In genomic region chr2:27476303-27477192, GRCm38 (mm10) we compare ENCODE assay signal across 8 mouse cellular contexts. TPM values are rescaled to one million over a fixed set of nuclear protein-coding genes. Genes with fewer than 3 reads are reported as not detected.
DNase-seq lines count a peak whose midpoint lies in the region; ATAC-seq and TF ChIP-seq lines count a peak whose summit lies in the region.

No protein-coding gene starts in this region.

- H3K36me3 ChIP-seq in thymus, adult 2 months (ENCODE audit: control insufficient read depth, insufficient read depth, low read length), result no peaks in the 10 kb centered on the region
- H3K36me3 ChIP-seq in embryonic facial prominence, embryonic 14.5 days (ENCODE audit: control insufficient read depth, insufficient read depth, low read length), result no peaks in the 10 kb centered on the region
- H3K36me3 ChIP-seq in hindbrain, embryonic 16.5 days (ENCODE audit: control insufficient read depth, insufficient read depth, low read length), result no peaks in the 10 kb centered on the region
- H3K36me3 ChIP-seq in lung, postnatal 0 days (ENCODE audit: insufficient read depth, low read length), result no peaks in the 10 kb centered on the region

- TF ChIP-seq POLR2A in thymus, adult 2 months (IDR thresholded peaks at IDR 0.05; ENCODE audit: control insufficient read depth, extremely low read depth, insufficient read depth, low read length, poor library complexity), result no peak

- peaks cover 27% of the 10 kb centered on the region for H3K4me1 ChIP-seq in thymus, adult 2 months (replicated peaks; ENCODE audit: control insufficient read depth, insufficient read depth, low read length)
- H3K4me1 ChIP-seq in embryonic facial prominence, embryonic 14.5 days (ENCODE audit: control insufficient read depth, insufficient read depth, low read length), result peaks cover 23% of the 10 kb centered on the region
- H3K4me1 ChIP-seq in hindbrain, embryonic 16.5 days (ENCODE audit: control insufficient read depth, insufficient read depth, low read depth, low read length), result peaks cover 31% of the 10 kb centered on the region
- H3K4me1 ChIP-seq in lung, postnatal 0 days (ENCODE audit: insufficient read depth, low read depth, low read length), result peaks cover 11% of the 10 kb centered on the region; the same call in 1 of the 2 replicates

- TF ChIP-seq CTCF in thymus, adult 2 months (IDR thresholded peaks at IDR 0.05; ENCODE audit: borderline replicate concordance, control insufficient read depth, extremely low read depth, insufficient read depth, low read length, poor library complexity), result no peak
- no peak for TF ChIP-seq CTCF in lung, postnatal 0 days (IDR thresholded peaks at IDR 0.05)

- peak overlapping the region; percentile 88 for H3K4me2 ChIP-seq in embryonic facial prominence, embryonic 14.5 days (ENCODE audit: low read depth, low read length)
- H3K4me2 ChIP-seq in hindbrain, embryonic 16.5 days (ENCODE audit: low read length), result peak overlapping the region; percentile 81
- peak overlapping the region; percentile 75 for H3K4me2 ChIP-seq in lung, postnatal 0 days (replicated peaks; ENCODE audit: low read depth, low read length)

- no peaks in the 10 kb centered on the region for H3K9me3 ChIP-seq in embryonic facial prominence, embryonic 14.5 days (ENCODE audit: control insufficient read depth, low read length)
- no peaks in the 10 kb centered on the region for H3K9me3 ChIP-seq in hindbrain, embryonic 16.5 days (ENCODE audit: control insufficient read depth, low read length)
- H3K9me3 ChIP-seq in lung, postnatal 0 days (ENCODE audit: low read length), result no peaks in the 10 kb centered on the region

- DNase-seq in thymus, adult 2 months, result no peak
- no peak for DNase-seq in thymus, postnatal 10 days (ENCODE audit: low spot score in 2 of 2)
- DNase-seq in embryonic facial prominence, embryonic 14.5 days (ENCODE audit: low spot score), result peak; percentile 61
- peak; percentile 31 for DNase-seq in lung, postnatal 0 days (ENCODE audit: low spot score)
- no peak for DNase-seq in natural killer cell, adult 2 months (ENCODE audit: low spot score in 2 of 2)
- DNase-seq in spleen, postnatal 10 days (ENCODE audit: low spot score in 2 of 2), result no peak

- ATAC-seq in embryonic facial prominence, embryonic 14.5 days (ENCODE audit: low read depth), result no peak
- no peak for ATAC-seq in hindbrain, embryonic 16.5 days
- no peak for ATAC-seq in lung, postnatal 0 days
- no peak for ATAC-seq in frontal cortex, adult (ENCODE audit: low TSS enrichment)

- H3K9ac ChIP-seq in embryonic facial prominence, embryonic 14.5 days (ENCODE audit: low read depth, low read length), result peak overlapping the region; percentile 74
- H3K9ac ChIP-seq in hindbrain, embryonic 16.5 days (ENCODE audit: low read depth, low read length), result peak overlapping the region; percentile 78
- H3K9ac ChIP-seq in lung, postnatal 0 days (replicated peaks; ENCODE audit: low read depth), result peak overlapping the region; percentile 61

- H3K4me3 ChIP-seq in thymus, adult 2 months (ENCODE audit: control insufficient read depth, insufficient read depth, low read length), result peak overlapping the region; percentile 77
- H3K4me3 ChIP-seq in embryonic facial prominence, embryonic 14.5 days (ENCODE audit: low read depth, low read length), result peak overlapping the region; percentile 97
- peak overlapping the region; percentile 73 for H3K4me3 ChIP-seq in hindbrain, embryonic 16.5 days (ENCODE audit: low read length)
- H3K4me3 ChIP-seq in lung, postnatal 0 days (ENCODE audit: low read depth, low read length), result peak overlapping the region; percentile 66

- no peak for TF ChIP-seq EP300 in lung, postnatal 0 days (IDR thresholded peaks at IDR 0.05)

- WGBS in thymus, adult 2 months, result 33% methylated on average over 11 of the region's 11 CpGs
- WGBS in embryonic facial prominence, embryonic 14.5 days, result 27% methylated on average over 11 of the region's 11 CpGs
- WGBS in hindbrain, embryonic 16.5 days, result 27% methylated on average over 11 of the region's 11 CpGs
- 24% methylated on average over 11 of the region's 11 CpGs for WGBS in lung, postnatal 0 days

- no peaks in the 10 kb centered on the region for H3K27me3 ChIP-seq in thymus, adult 2 months (ENCODE audit: control insufficient read depth, insufficient read depth, low read length)
- no peaks in the 10 kb centered on the region for H3K27me3 ChIP-seq in embryonic facial prominence, embryonic 14.5 days (replicated peaks; ENCODE audit: control insufficient read depth, insufficient read depth, low read length)
- no peaks in the 10 kb centered on the region for H3K27me3 ChIP-seq in hindbrain, embryonic 16.5 days (replicated peaks; ENCODE audit: control insufficient read depth, insufficient read depth, low read length)
- H3K27me3 ChIP-seq in lung, postnatal 0 days (replicated peaks; ENCODE audit: insufficient read depth, low read length), result no peaks in the 10 kb centered on the region

- H3K27ac ChIP-seq in thymus, adult 2 months (ENCODE audit: control insufficient read depth, insufficient read depth, low read length), result no peak overlapping the region
- H3K27ac ChIP-seq in embryonic facial prominence, embryonic 14.5 days (replicated peaks; ENCODE audit: low read depth, low read length), result peak overlapping the region; percentile 95
- peak overlapping the region; percentile 96 for H3K27ac ChIP-seq in hindbrain, embryonic 16.5 days (ENCODE audit: low read depth, low read length)
- H3K27ac ChIP-seq in lung, postnatal 0 days (ENCODE audit: low read length), result peak overlapping the region; percentile 95

RNA-seq across cellular contexts. Expression of gene Brd3, which starts 30.9 kb away (rescaled TPM):
- 53.5 and 74.9 TPM in 2 replicates for polyA plus RNA-seq in thymus, adult 2 months (2012; rRNA removed)
- polyA plus RNA-seq in embryonic facial prominence, embryonic 14.5 days (2014; fragmentation: Nextera tagmentation; extraction: Ambion mirVana), result 131 and 137 TPM in 2 replicates
- polyA plus RNA-seq in hindbrain, embryonic 16.5 days (2015; fragmentation: Nextera tagmentation; extraction: Ambion mirVana), result 102 and 129 TPM in 2 replicates
- polyA plus RNA-seq in lung, postnatal 0 days (2015; fragmentation: Nextera tagmentation; extraction: Ambion mirVana), result 44.9 and 47.5 TPM in 2 replicates

RNA-seq across cellular contexts. Expression of gene Brd3os, which starts 34.4 kb away (rescaled TPM):
- 1.9 and 2.0 TPM in 2 replicates for polyA plus RNA-seq in thymus, adult 2 months (2012; rRNA removed)
- polyA plus RNA-seq in embryonic facial prominence, embryonic 14.5 days (2014; fragmentation: Nextera tagmentation; extraction: Ambion mirVana), result 13.0 and 15.5 TPM in 2 replicates
- polyA plus RNA-seq in hindbrain, embryonic 16.5 days (2015; fragmentation: Nextera tagmentation; extraction: Ambion mirVana), result 45.6 and 46.2 TPM in 2 replicates
- 3.4 and 3.8 TPM in 2 replicates for polyA plus RNA-seq in lung, postnatal 0 days (2015; fragmentation: Nextera tagmentation; extraction: Ambion mirVana)

RNA-seq across cellular contexts. Expression of gene Wdr5, which starts 38.4 kb away (rescaled TPM):
- polyA plus RNA-seq in thymus, adult 2 months (2012; rRNA removed), result 42.9 and 49.5 TPM in 2 replicates
- 50.1 and 54.1 TPM in 2 replicates for polyA plus RNA-seq in embryonic facial prominence, embryonic 14.5 days (2014; fragmentation: Nextera tagmentation; extraction: Ambion mirVana)
- polyA plus RNA-seq in hindbrain, embryonic 16.5 days (2015; fragmentation: Nextera tagmentation; extraction: Ambion mirVana), result 43.8 and 47.4 TPM in 2 replicates
- 20.5 and 24.0 TPM in 2 replicates for polyA plus RNA-seq in lung, postnatal 0 days (2015; fragmentation: Nextera tagmentation; extraction: Ambion mirVana)

RNA-seq across cellular contexts. Expression of gene Vav2, which starts 49.7 kb away (rescaled TPM):
- 48.0 and 50.4 TPM in 2 replicates for polyA plus RNA-seq in thymus, adult 2 months (2012; rRNA removed)
- polyA plus RNA-seq in embryonic facial prominence, embryonic 14.5 days (2014; fragmentation: Nextera tagmentation; extraction: Ambion mirVana), result 5.7 and 7.1 TPM in 2 replicates
- 10.4 and 11.8 TPM in 2 replicates for polyA plus RNA-seq in hindbrain, embryonic 16.5 days (2015; fragmentation: Nextera tagmentation; extraction: Ambion mirVana)
- 11.8 and 12.1 TPM in 2 replicates for polyA plus RNA-seq in lung, postnatal 0 days (2015; fragmentation: Nextera tagmentation; extraction: Ambion mirVana)

Comparison
In these comparisons a context has a peak if more than half of its experiments do, and no peak if none do; other contexts are left out.
1. DNase-seq: peak in embryonic facial prominence, embryonic 14.5 days (single experiment) and lung, postnatal 0 days (single experiment); none in thymus, adult 2 months (single experiment), thymus, postnatal 10 days (0 of 2), natural killer cell, adult 2 months (0 of 2) and spleen, postnatal 10 days (0 of 2).
2. Peak in every context shown above with its lines, with median percentiles within 50 percentile points of each other: H3K4me3 ChIP-seq, H3K4me2 ChIP-seq and H3K9ac ChIP-seq.